Mouse (Mus musculus): ENCODE measurements at regions not wholly inside any gene's neighbourhood (a gene's known extent, or its start where the extent isn't known, plus 50 kb on each side); places are given as distances from the start of the nearest gene placed in this dataset.

- TF ChIP-seq ZMIZ1 (IDR thresholded peaks at IDR 0.05; ENCODE audit: low read depth, low read length) (no peak), KAT2A (conservative IDR thresholded peaks at IDR 0.05; ENCODE audit: low read depth, low read length) (no peak), MEF2A (IDR thresholded peaks at IDR 0.05; ENCODE audit: extremely low read depth, insufficient replicate concordance, low read depth, low read length, poor library complexity, severe bottlenecking) (no peak), CHD2 (IDR thresholded peaks at IDR 0.05; ENCODE audit: low read length) (no peak)
- H3K27me3 ChIP-seq (ENCODE audit: control insufficient read depth in 1 of 2, insufficient read depth in 2 of 2, low read length in 2 of 2) = 0 out of 4 replicates have a peak, but pooled peaks cover 0 to 1% of the 10 kb centered on the region in 2 experiments
- H3K27ac ChIP-seq (ENCODE audit: control insufficient read depth, low read depth, low read length) = no peak overlapping the region
- H3K9me3 ChIP-seq (replicated peaks; ENCODE audit: insufficient read depth, low read length) = no peaks in the 10 kb centered on the region
- no peaks in the 10 kb centered on the region for H3K36me3 ChIP-seq (ENCODE audit: control insufficient read depth in 1 of 2, insufficient read depth in 2 of 2, low read length in 2 of 2)
- H3K9ac ChIP-seq (ENCODE audit: control insufficient read depth, low read depth, low read length, poor library complexity, severe bottlenecking) = no peak overlapping the region
- no peak overlapping the region for H3K4me3 ChIP-seq (ENCODE audit: control insufficient read depth in 1 of 2, insufficient read depth in 1 of 2, low read depth in 2 of 2, low read length in 2 of 2)
- no peaks in the 10 kb centered on the region for H3K79me2 ChIP-seq (ENCODE audit: control insufficient read depth, insufficient read depth, low read length, poor library complexity)
- no peak for DNase-seq (ENCODE audit: low read depth, low spot score)
- no peaks in the 10 kb centered on the region for H3K4me1 ChIP-seq (ENCODE audit: control insufficient read depth in 1 of 2, insufficient read depth in 2 of 2, low read length in 2 of 2)
These were observed 93.0 kb downstream of the Smim20 start for GRCm38 (mm10) chr5:53359887-53360286.

- H3K9me3 ChIP-seq (replicated peaks; ENCODE audit: insufficient read depth, low read length) = no peaks in the 10 kb centered on the region
- 0 out of 4 replicates have a peak, but pooled peaks cover 0 to 1% of the 10 kb centered on the region in 2 experiments for H3K27me3 ChIP-seq (ENCODE audit: control insufficient read depth in 1 of 2, insufficient read depth in 2 of 2, low read length in 2 of 2)
- H3K27ac ChIP-seq (ENCODE audit: control insufficient read depth, low read depth, low read length) = no peak overlapping the region
- H3K79me2 ChIP-seq (ENCODE audit: control insufficient read depth, insufficient read depth, low read length, poor library complexity) = no peaks in the 10 kb centered on the region
- no peak overlapping the region for H3K4me3 ChIP-seq (ENCODE audit: control insufficient read depth in 1 of 2, insufficient read depth in 1 of 2, low read depth in 2 of 2, low read length in 2 of 2)
- no peak for DNase-seq (ENCODE audit: low read depth, low spot score)
- no peak overlapping the region for H3K9ac ChIP-seq (ENCODE audit: control insufficient read depth, low read depth, low read length, poor library complexity, severe bottlenecking)
- no peaks in the 10 kb centered on the region for H3K4me1 ChIP-seq (ENCODE audit: control insufficient read depth in 1 of 2, insufficient read depth in 2 of 2, low read length in 2 of 2)
- H3K36me3 ChIP-seq (ENCODE audit: control insufficient read depth in 1 of 2, insufficient read depth in 2 of 2, low read length in 2 of 2) = no peaks in the 10 kb centered on the region
- no peak for TF ChIP-seq ZKSCAN1 (IDR thresholded peaks at IDR 0.05; ENCODE audit: low read depth, low read length)
- no peak for TF ChIP-seq USF1 (IDR thresholded peaks at IDR 0.05; ENCODE audit: low read depth, low read length)
- TF ChIP-seq USF2 (IDR thresholded peaks at IDR 0.05; ENCODE audit: borderline replicate concordance in 1 of 2, insufficient read depth in 1 of 2, low read depth in 1 of 2, low read length in 2 of 2) = no peak
- TF ChIP-seq TBP (IDR thresholded peaks at IDR 0.05; ENCODE audit: low read depth, low read length) = no peak
- no peak for TF ChIP-seq GATA1 (IDR thresholded peaks at IDR 0.05; ENCODE audit: low read depth, low read length)
- no peak for TF ChIP-seq SIN3A (IDR thresholded peaks at IDR 0.05; ENCODE audit: low read length)
- no peak for TF ChIP-seq ELF1 (IDR thresholded peaks at IDR 0.05; ENCODE audit: low read depth, low read length)
- no peak for TF ChIP-seq E2F4 (IDR thresholded peaks at IDR 0.05; ENCODE audit: borderline replicate concordance, low read depth, low read length)
- no peak for TF ChIP-seq MAX (IDR thresholded peaks at IDR 0.05; ENCODE audit: low read length)
- TF ChIP-seq JUND (IDR thresholded peaks at IDR 0.05; ENCODE audit: low read depth, low read length) = no peak
- no peak for TF ChIP-seq RCOR1 (IDR thresholded peaks at IDR 0.05; ENCODE audit: low read depth, low read length)
- no peak for TF ChIP-seq SMC3 (IDR thresholded peaks at IDR 0.05; ENCODE audit: low read depth, low read length)
- TF ChIP-seq ZMIZ1 (IDR thresholded peaks at IDR 0.05; ENCODE audit: low read depth, low read length) = no peak
- no peak for TF ChIP-seq ZC3H11A (IDR thresholded peaks at IDR 0.05; ENCODE audit: low read depth, low read length)
- TF ChIP-seq CHD2 (IDR thresholded peaks at IDR 0.05; ENCODE audit: low read length) = no peak
- TF ChIP-seq POLR2A (IDR thresholded peaks at IDR 0.05; ENCODE audit: control insufficient read depth in 1 of 2, insufficient read depth in 1 of 2, low read depth in 1 of 2, low read length in 2 of 2, poor library complexity in 1 of 2) = no peak
These were observed 94.4 kb downstream of the Smim20 start for GRCm38 (mm10) chr5:53361295-53361694.

All from MEL (cell line).